Mouse (Mus musculus): Measurements from ENCODE around the gene Atg5.

GRCm38 (mm10) chr10:44338571-44338970 lies 70.4 kb downstream of the Atg5 start:
- TF ChIP-seq POLR2AphosphoS2 (IDR thresholded peaks at IDR 0.05; ENCODE audit: insufficient read length, low read depth), result no peak
- TF ChIP-seq POLR2A (IDR thresholded peaks at IDR 0.05; ENCODE audit: insufficient read length, low read depth), result no peak
- no peak for TF ChIP-seq TCF12 (IDR thresholded peaks at IDR 0.05; ENCODE audit: insufficient read depth, poor library complexity, severe bottlenecking)
- TF ChIP-seq REST (IDR thresholded peaks at IDR 0.05; ENCODE audit: insufficient read depth, insufficient read length), result no peak
- TF ChIP-seq MAX (IDR thresholded peaks at IDR 0.05; ENCODE audit: low read depth), result no peak
- TF ChIP-seq SRF (IDR thresholded peaks at IDR 0.05; ENCODE audit: control insufficient read depth, insufficient read length, low read depth), result no peak
- no peak for TF ChIP-seq USF1 (IDR thresholded peaks at IDR 0.05; ENCODE audit: low read depth)
- TF ChIP-seq MYOG (IDR thresholded peaks at IDR 0.05; ENCODE audit: control insufficient read depth in 1 of 3, insufficient read depth in 1 of 3, insufficient read length in 2 of 3, low read depth in 2 of 3), result no peak
- no peak for TF ChIP-seq CEBPB (IDR thresholded peaks at IDR 0.05; ENCODE audit: insufficient read depth, poor library complexity, severe bottlenecking)

All from myocyte (in vitro differentiated cells).